Mouse (Mus musculus) midbrain, embryonic 15.5 days (tissue): ENCODE data around the gene Tspan11. TPM values are rescaled to one million over a fixed set of nuclear protein-coding genes. Genes with fewer than 3 reads are reported as not detected.

Source experiments
- ATAC-seq: fragments of 200-750 bp; cut with Nextera tagmentation; replicated peaks from 2 replicates; pipeline ENCODE4 v1.8.0; 2017; ENCODE audit warnings: moderate TSS enrichment
- H3K27ac ChIP-seq: fragments of 300-500 bp; sonication (generic); 2 replicates; pipeline ENCODE4 v1.5.1; 2015; ENCODE audit warnings: mild to moderate bottlenecking, inconsistent platforms
- H3K27me3 ChIP-seq: fragments of 300-500 bp; sonication (generic); replicated peaks from 2 replicates; pipeline ENCODE4 v1.6.1; 2015; ENCODE audit warnings: inconsistent platforms
- H3K36me3 ChIP-seq: fragments of 300-500 bp; sonication (generic); replicated peaks from 2 replicates; pipeline ENCODE4 v1.6.1; 2015; ENCODE audit warnings: inconsistent platforms
- H3K4me1 ChIP-seq: fragments of 300-500 bp; sonication (generic); 2 replicates; pipeline ENCODE4 v1.6.1; 2015; ENCODE audit warnings: inconsistent platforms
- H3K4me2 ChIP-seq: fragments of 300-500 bp; sonication (generic); 2 replicates; pipeline ENCODE4 v1.6.1; 2015; ENCODE audit warnings: inconsistent platforms, mild to moderate bottlenecking, moderate library complexity
- H3K4me3 ChIP-seq: fragments of 300-500 bp; sonication (generic); 2 replicates; pipeline ENCODE4 v1.5.1; 2015; ENCODE audit warnings: mild to moderate bottlenecking, inconsistent platforms
- H3K9ac ChIP-seq: fragments of 300-500 bp; sonication (generic); 2 replicates; pipeline ENCODE4 v1.6.1; 2015; ENCODE audit warnings: mild to moderate bottlenecking, inconsistent platforms
- H3K9me3 ChIP-seq: fragments of 300-500 bp; sonication (generic); 2 replicates; pipeline ENCODE4 v1.6.1; 2016; ENCODE audit warnings: inconsistent platforms
- WGBS: fragments of 180-500 bp; shearing (Covaris S2); methylation state at CpG from one replicate; pipeline ENCODE4 v1.1.7; 2015; ENCODE audit warnings: mixed read lengths; 5-methylcytosine and 5-hydroxymethylcytosine counted together
- polyA plus RNA-seq: library from polyadenylated mRNA; unstranded; fragments of >200 nt; fragmentation: Nextera tagmentation; extraction: Ambion mirVana; gene quantifications from 2 replicates; pipeline ENCODE4 v1.2.1, GENCODE M21; 2015

The Tspan11 gene
- polyA plus RNA-seq, 1 experiment from 2014 or later = 4.8 TPM

- no peak overlapping the region for H3K27ac ChIP-seq
- H3K9me3 ChIP-seq = no peaks in the 10 kb centered on the region
- no peak overlapping the region for H3K9ac ChIP-seq
- no peaks in the 10 kb centered on the region for H3K27me3 ChIP-seq
- no peak overlapping the region for H3K4me3 ChIP-seq
- ATAC-seq = no peak
- peaks cover 10% of the 10 kb centered on the region; the same call in 1 of the 2 replicates for H3K4me1 ChIP-seq
- 92% methylated on average over 5 of the region's 5 CpGs for WGBS
- no peaks in the 10 kb centered on the region for H3K36me3 ChIP-seq
- H3K4me2 ChIP-seq = no peak overlapping the region
Observed at GRCm38 (mm10) chr6:127979831-127980230, 92.4 kb downstream of the Tspan11 start.

GRCm38 (mm10) chr6:127980381-127981045, 93.1 kb downstream of the Tspan11 start:
- Histone ChIP-seq H3K4me1 (peaks cover 9% of the 10 kb centered on the region; the same call in 1 of the 2 replicates), H3K4me3 (no peak overlapping the region), H3K4me2 (no peak overlapping the region), H3K36me3 (no peaks in the 10 kb centered on the region), H3K27me3 (no peaks in the 10 kb centered on the region), H3K9me3 (no peaks in the 10 kb centered on the region), H3K9ac (no peak overlapping the region), H3K27ac (no peak overlapping the region)
- no peak for ATAC-seq
- 54% methylated on average over 11 of the region's 11 CpGs for WGBS

DNA sequence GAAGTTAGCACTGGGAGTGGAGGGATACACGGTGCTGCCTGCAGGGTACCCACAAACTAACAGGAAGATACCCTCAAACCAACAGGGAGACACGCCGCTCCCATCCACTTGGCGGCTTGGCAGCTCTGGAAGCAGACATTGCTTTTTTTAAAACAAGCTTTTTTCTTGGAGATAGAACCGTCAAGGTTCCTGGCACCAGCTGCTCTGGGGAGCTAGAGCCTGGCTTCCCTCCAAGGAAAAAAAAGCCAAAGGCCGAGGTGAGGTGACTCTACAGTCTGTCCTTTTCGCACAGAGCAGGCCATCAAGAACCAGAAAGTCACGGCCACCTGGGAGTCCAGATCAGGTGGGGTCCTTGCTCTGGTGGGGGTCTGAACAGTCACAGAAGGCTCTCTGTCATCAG, 93.8 kb downstream of the Tspan11 start:
- 49% methylated on average over 8 of the region's 8 CpGs for WGBS
- Histone ChIP-seq H3K27me3 (no peaks in the 10 kb centered on the region), H3K4me1 (peaks cover 9% of the 10 kb centered on the region; the same call in 1 of the 2 replicates), H3K9me3 (no peaks in the 10 kb centered on the region), H3K9ac (no peak overlapping the region), H3K27ac (no peak overlapping the region), H3K4me3 (no peak overlapping the region), H3K36me3 (no peaks in the 10 kb centered on the region), H3K4me2 (no peak overlapping the region)
- no peak for ATAC-seq

DNA sequence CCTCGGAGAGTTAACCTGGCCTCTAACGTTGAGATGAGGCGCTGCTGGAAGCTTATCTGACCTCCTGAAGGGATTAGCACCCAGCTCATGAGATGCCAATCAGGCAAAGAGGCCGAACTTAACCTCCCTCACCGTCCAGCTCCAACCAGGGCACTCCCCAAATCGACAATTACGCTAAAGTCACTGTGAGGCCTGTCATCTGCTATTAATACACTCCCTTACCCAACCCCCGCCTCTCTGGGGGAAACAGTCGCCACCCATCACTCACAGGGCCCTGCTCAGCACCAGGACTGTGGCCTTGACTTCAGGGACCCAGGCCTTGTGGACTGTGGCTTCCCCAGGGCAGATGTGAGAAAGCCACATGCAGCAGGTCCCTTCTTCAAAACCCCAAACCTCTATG, 99.0 kb downstream of the Tspan11 start:
- Histone ChIP-seq H3K4me2 (no peak overlapping the region), H3K9ac (no peak overlapping the region), H3K9me3 (no peaks in the 10 kb centered on the region), H3K36me3 (no peaks in the 10 kb centered on the region), H3K27me3 (no peaks in the 10 kb centered on the region), H3K27ac (no peak overlapping the region), H3K4me1 (peaks cover 12% of the 10 kb centered on the region; the same call in 1 of the 2 replicates), H3K4me3 (no peak overlapping the region)
- WGBS = 50% methylated on average over 9 of the region's 9 CpGs
- no peak for ATAC-seq

GRCm38 (mm10) chr6:127987374-127987773, 100.0 kb downstream of the Tspan11 start:
- H3K27me3 ChIP-seq = no peaks in the 10 kb centered on the region
- no peaks in the 10 kb centered on the region for H3K36me3 ChIP-seq
- H3K9ac ChIP-seq = no peak overlapping the region
- no peak overlapping the region for H3K27ac ChIP-seq
- H3K4me1 ChIP-seq = peaks cover 12% of the 10 kb centered on the region; the same call in 1 of the 2 replicates
- WGBS = 94% methylated on average over 14 of the region's 14 CpGs
- no peak overlapping the region for H3K4me3 ChIP-seq
- H3K9me3 ChIP-seq = no peaks in the 10 kb centered on the region
- ATAC-seq = no peak
- no peak overlapping the region for H3K4me2 ChIP-seq

DNA sequence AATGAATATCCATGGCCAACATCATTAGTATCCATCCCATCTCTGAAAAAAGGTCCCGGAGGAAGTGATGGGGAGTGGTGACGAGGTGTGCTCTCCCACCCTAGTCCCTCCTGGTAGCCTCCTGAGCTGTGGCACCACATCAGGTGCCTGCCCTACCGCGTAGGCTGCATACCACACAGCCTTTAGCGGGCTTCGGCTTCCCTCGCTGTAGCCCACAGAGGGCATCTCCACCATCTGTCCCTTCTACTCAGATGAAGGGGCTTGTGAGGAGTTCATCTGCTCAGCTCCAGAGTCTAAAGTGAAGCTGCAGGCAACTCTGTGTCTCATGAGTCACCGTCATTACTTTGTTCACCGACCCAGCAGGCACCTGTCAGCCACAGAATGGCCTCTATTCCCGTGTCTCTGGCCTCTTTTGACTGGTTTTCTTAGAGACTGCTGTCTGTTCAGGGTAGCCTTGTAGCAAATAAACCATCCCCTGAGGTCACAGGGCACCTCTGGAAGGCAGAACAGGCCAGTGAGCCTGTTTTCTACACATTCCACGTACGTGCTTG, 101.6 kb downstream of the Tspan11 start:
- H3K36me3 ChIP-seq = no peaks in the 10 kb centered on the region
- H3K9ac ChIP-seq = no peak overlapping the region
- H3K4me2 ChIP-seq = no peak overlapping the region
- no peak for ATAC-seq
- 82% methylated on average over 12 of the region's 12 CpGs for WGBS
- no peaks in the 10 kb centered on the region for H3K27me3 ChIP-seq
- no peak overlapping the region for H3K4me3 ChIP-seq
- peaks cover 12% of the 10 kb centered on the region; the same call in 1 of the 2 replicates for H3K4me1 ChIP-seq
- no peaks in the 10 kb centered on the region for H3K9me3 ChIP-seq
- peak overlapping the region; percentile 47; the same call in 1 of the 2 replicates for H3K27ac ChIP-seq

- H3K9ac ChIP-seq = no peak overlapping the region
- ATAC-seq = peak; percentile 67
- no peak overlapping the region for H3K4me2 ChIP-seq
- H3K36me3 ChIP-seq = no peaks in the 10 kb centered on the region
- no peaks in the 10 kb centered on the region for H3K27me3 ChIP-seq
- H3K4me3 ChIP-seq = no peak overlapping the region
- no peaks in the 10 kb centered on the region for H3K9me3 ChIP-seq
- H3K4me1 ChIP-seq = peaks cover 12% of the 10 kb centered on the region; the same call in 1 of the 2 replicates
- whole genome bisulfite sequencing = 68% methylated on average over 11 of the region's 11 CpGs
- H3K27ac ChIP-seq = peak overlapping the region; percentile 47; the same call in 1 of the 2 replicates
Observed at GRCm38 (mm10) chr6:127989624-127990212, 102.3 kb downstream of the Tspan11 start.

DNA sequence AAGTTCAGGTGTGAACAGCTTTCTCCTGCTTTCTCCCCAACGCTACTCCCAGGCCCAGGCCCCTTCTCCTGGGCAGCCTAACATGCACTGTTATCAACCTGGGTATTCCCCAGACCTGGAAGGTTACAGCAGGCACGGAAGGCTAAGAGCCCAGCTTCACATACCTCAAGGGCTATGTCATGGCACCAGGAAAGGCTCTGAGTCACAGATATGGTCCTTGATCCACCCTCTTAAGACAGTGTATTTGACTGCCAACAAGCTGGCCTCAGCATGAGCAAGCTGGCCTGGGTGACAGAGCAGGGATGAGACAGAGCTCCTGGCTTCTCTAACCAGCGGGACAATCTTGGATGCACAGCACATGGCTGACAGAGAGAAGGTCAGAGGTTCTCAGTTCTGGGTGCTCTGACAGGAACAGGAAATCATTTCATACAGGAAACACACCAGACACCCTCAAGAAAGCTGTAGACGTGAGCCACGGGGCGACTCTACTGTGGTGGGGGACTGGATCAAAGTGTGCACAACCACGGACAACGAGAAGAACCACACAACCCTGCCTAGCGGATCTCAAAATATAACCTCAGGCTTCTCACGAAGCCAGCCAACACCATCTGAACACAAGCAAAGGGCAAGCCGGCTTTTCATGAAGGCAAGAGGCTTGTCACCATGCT, 104.3 kb downstream of the Tspan11 start:
- Histone ChIP-seq H3K4me1 (peaks cover 12% of the 10 kb centered on the region; the same call in 1 of the 2 replicates), H3K4me2 (no peak overlapping the region), H3K9ac (no peak overlapping the region), H3K4me3 (no peak overlapping the region), H3K9me3 (no peaks in the 10 kb centered on the region), H3K27ac (no peak overlapping the region), H3K27me3 (no peaks in the 10 kb centered on the region), H3K36me3 (no peaks in the 10 kb centered on the region)
- WGBS = 92% methylated on average over 11 of the region's 11 CpGs
- no peak for ATAC-seq

DNA sequence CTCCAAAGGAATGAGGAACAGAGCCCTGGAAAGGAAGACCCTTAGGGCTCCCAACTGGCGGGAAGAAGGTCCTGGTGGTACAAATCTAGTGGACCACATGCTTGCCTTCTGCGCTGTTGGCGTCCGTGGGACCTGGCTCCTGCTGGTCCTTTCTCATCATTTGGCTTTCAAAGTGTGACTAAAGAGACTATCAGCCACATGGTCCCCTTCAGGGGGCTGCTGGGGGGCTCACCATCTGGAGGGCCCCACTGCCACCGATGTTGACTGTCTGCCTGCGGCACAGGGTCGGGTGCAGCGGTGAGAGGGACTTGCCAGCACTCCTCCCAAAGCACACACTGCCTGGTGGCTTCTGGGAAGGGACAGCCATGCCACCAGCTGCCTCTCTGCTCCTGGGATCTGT, 105.6 kb downstream of the Tspan11 start:
- no peaks in the 10 kb centered on the region for H3K9me3 ChIP-seq
- no peak overlapping the region for H3K4me3 ChIP-seq
- no peak for ATAC-seq
- no peak overlapping the region for H3K27ac ChIP-seq
- no peak overlapping the region for H3K4me2 ChIP-seq
- WGBS = 76% methylated on average over 8 of the region's 8 CpGs
- peaks cover 12% of the 10 kb centered on the region; the same call in 1 of the 2 replicates for H3K4me1 ChIP-seq
- H3K36me3 ChIP-seq = no peaks in the 10 kb centered on the region
- no peak overlapping the region for H3K9ac ChIP-seq
- no peaks in the 10 kb centered on the region for H3K27me3 ChIP-seq

DNA sequence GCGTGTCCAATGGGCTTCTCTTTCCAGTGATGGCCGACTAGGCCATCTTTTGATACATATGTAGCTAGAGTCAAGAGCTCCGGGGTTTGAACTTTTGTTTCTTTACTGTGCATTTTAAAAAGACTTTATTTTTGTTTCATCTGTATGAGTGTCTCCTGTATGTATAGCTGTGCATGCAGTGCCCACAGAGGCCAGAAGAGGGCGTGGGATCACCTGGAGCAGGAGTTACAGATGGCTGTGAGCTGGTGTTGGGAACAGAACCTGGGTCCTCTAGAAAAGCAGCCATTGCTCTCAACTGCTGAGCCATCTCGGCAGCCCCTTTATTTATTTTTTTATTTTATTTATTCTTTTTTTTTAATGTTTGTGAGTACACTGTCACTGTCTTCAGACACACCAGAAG, 109.5 kb downstream of the Tspan11 start:
- H3K4me1 ChIP-seq = no peaks in the 10 kb centered on the region; the same call in 1 of the 2 replicates
- H3K4me2 ChIP-seq = no peak overlapping the region
- no peak overlapping the region for H3K27ac ChIP-seq
- no peaks in the 10 kb centered on the region for H3K9me3 ChIP-seq
- WGBS = 82% methylated on average over 5 of the region's 5 CpGs
- no peak for ATAC-seq
- no peaks in the 10 kb centered on the region for H3K27me3 ChIP-seq
- no peak overlapping the region for H3K9ac ChIP-seq
- no peaks in the 10 kb centered on the region for H3K36me3 ChIP-seq
- H3K4me3 ChIP-seq = no peak overlapping the region

- 79% methylated on average over 2 of the region's 2 CpGs for WGBS
- H3K4me1 ChIP-seq = no peaks in the 10 kb centered on the region; the same call in 1 of the 2 replicates
Observed at GRCm38 (mm10) chr6:127999118-127999517, 111.7 kb downstream of the Tspan11 start.

DNA sequence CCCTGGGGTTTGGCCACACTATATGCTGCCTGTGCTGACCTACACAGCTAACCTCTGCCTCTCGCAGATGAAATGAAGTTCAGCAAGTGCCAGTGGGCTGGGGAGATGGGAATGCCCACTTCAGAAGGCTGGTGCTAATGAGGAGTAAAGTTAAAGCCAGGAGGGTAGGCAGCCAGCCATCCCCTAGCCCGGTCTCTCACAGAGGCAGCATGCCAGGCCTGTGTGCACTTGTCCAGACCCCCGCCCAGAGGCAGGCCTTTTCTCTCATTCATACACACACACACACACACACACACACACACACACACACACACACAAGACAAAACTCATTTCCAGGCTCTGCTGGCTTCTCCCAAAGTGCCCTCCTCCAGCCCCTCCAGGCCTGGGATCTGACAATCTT, 113.4 kb downstream of the Tspan11 start:
- Histone ChIP-seq H3K4me2 (no peak overlapping the region), H3K36me3 (no peaks in the 10 kb centered on the region), H3K4me1 (peaks cover 6% of the 10 kb centered on the region; the same call in 1 of the 2 replicates), H3K4me3 (no peak overlapping the region), H3K9ac (no peak overlapping the region), H3K27me3 (no peaks in the 10 kb centered on the region), H3K9me3 (no peaks in the 10 kb centered on the region), H3K27ac (no peak overlapping the region)
- ATAC-seq = peak; percentile 34; the same call in 1 of the 2 replicates
- WGBS = 74% methylated on average over 3 of the region's 3 CpGs

More at GRCm38 (mm10) chr6:127999118-127999517, 111.7 kb downstream of the Tspan11 start:
- H3K36me3 ChIP-seq = no peaks in the 10 kb centered on the region
- H3K4me2 ChIP-seq = no peak overlapping the region
- H3K9me3 ChIP-seq = no peaks in the 10 kb centered on the region
- no peak for ATAC-seq
- no peak overlapping the region for H3K9ac ChIP-seq
- no peak overlapping the region for H3K27ac ChIP-seq
- no peak overlapping the region for H3K4me3 ChIP-seq
- H3K27me3 ChIP-seq = no peaks in the 10 kb centered on the region
